Comparison of ENCODE assay signal across 8 mouse cellular contexts in genomic region chr12:73044221-73045045, GRCm38 (mm10). TPM values are rescaled to one million over a fixed set of nuclear protein-coding genes. Genes with fewer than 3 reads are reported as not detected.
DNase-seq lines count a peak whose midpoint lies in the region; ATAC-seq and TF ChIP-seq lines count a peak whose summit lies in the region.

No protein-coding gene starts in this region.

- peaks cover 82% of the 10 kb centered on the region for H3K27me3 ChIP-seq in G1E (ENCODE audit: insufficient read depth, low read length)
- peaks cover 72% of the 10 kb centered on the region for H3K27me3 ChIP-seq in forebrain, embryonic 16.5 days (replicated peaks; ENCODE audit: control insufficient read depth, insufficient read depth, low read length)
- H3K27me3 ChIP-seq in hindbrain, postnatal 0 days (ENCODE audit: insufficient read depth, low read length), result peaks cover 95% of the 10 kb centered on the region

- TF ChIP-seq CTCF in G1E (IDR thresholded peaks at IDR 0.05; ENCODE audit: low read depth, low read length), result no peak
- TF ChIP-seq CTCF in hindbrain, postnatal 0 days (IDR thresholded peaks at IDR 0.05; ENCODE audit: low read depth), result no peak

- peaks cover 17% of the 10 kb centered on the region for H3K9me3 ChIP-seq in G1E (replicated peaks)
- H3K9me3 ChIP-seq in forebrain, embryonic 16.5 days (ENCODE audit: control insufficient read depth, low read length), result no peaks in the 10 kb centered on the region
- no peaks in the 10 kb centered on the region for H3K9me3 ChIP-seq in hindbrain, postnatal 0 days (ENCODE audit: low read length)

- peak; percentile 20 for DNase-seq in kidney, adult 11 months
- DNase-seq in kidney, adult 9 months, result no peak
- DNase-seq in G1E (ENCODE audit: low spot score), result no peak
- no peak for DNase-seq in hindbrain, postnatal 0 days (ENCODE audit: low spot score)
- peak; percentile 44 for DNase-seq in lung, postnatal 14 days
- no peak for DNase-seq in layer of hippocampus, postnatal 25 days (ENCODE audit: extremely low spot score in 1 of 2, low spot score in 1 of 2)
- no peak for DNase-seq in spleen, adult 18-20 months

- no peak for ATAC-seq in G1E (ENCODE audit: extremely low read depth, insufficient number of reproducible peaks, low FRiP score, poor library complexity, severe bottlenecking)
- ATAC-seq in forebrain, embryonic 16.5 days, result peak; percentile 29
- no peak for ATAC-seq in hindbrain, postnatal 0 days

- 1% methylated on average over 52 of the region's 53 CpGs for WGBS in forebrain, embryonic 16.5 days
- WGBS in hindbrain, postnatal 0 days, result under 1% methylated on average over 48 of the region's 53 CpGs

- H3K4me2 ChIP-seq in forebrain, embryonic 16.5 days (ENCODE audit: low read length), result peak overlapping the region; percentile 53
- peak overlapping the region; percentile 56 for H3K4me2 ChIP-seq in hindbrain, postnatal 0 days (ENCODE audit: low read depth, low read length)

- no peaks in the 10 kb centered on the region for H3K36me3 ChIP-seq in G1E (replicated peaks)
- H3K36me3 ChIP-seq in forebrain, embryonic 16.5 days (ENCODE audit: control insufficient read depth, insufficient read depth), result no peaks in the 10 kb centered on the region
- no peaks in the 10 kb centered on the region for H3K36me3 ChIP-seq in hindbrain, postnatal 0 days (ENCODE audit: insufficient read depth, low read length)

- peaks cover 29% of the 10 kb centered on the region for H3K4me1 ChIP-seq in G1E (ENCODE audit: insufficient read depth, low read depth, low read length)
- peaks cover 22% of the 10 kb centered on the region for H3K4me1 ChIP-seq in forebrain, embryonic 16.5 days (replicated peaks; ENCODE audit: control insufficient read depth, insufficient read depth, low read length)
- no peaks in the 10 kb centered on the region for H3K4me1 ChIP-seq in hindbrain, postnatal 0 days (ENCODE audit: insufficient read depth, low read length)

- H3K9ac ChIP-seq in forebrain, embryonic 16.5 days (replicated peaks; ENCODE audit: low read depth, low read length), result no peak overlapping the region
- no peak overlapping the region for H3K9ac ChIP-seq in hindbrain, postnatal 0 days (replicated peaks; ENCODE audit: low read length)

- H3K4me3 ChIP-seq in G1E (ENCODE audit: low read depth, low read length), result peak overlapping the region; percentile 70
- peak overlapping the region; percentile 31 for H3K4me3 ChIP-seq in forebrain, embryonic 16.5 days (replicated peaks; ENCODE audit: low read length)
- peak overlapping the region; percentile 33 for H3K4me3 ChIP-seq in hindbrain, postnatal 0 days (ENCODE audit: low read length)

- no peak overlapping the region for H3K27ac ChIP-seq in forebrain, embryonic 16.5 days (ENCODE audit: low read length)
- H3K27ac ChIP-seq in hindbrain, postnatal 0 days, result no peak overlapping the region

RNA-seq across cellular contexts. Expression of gene Six1, which starts 9.3 kb away (rescaled TPM):
- total RNA-seq in G1E (2014; fragmentation: Nextera tagmentation) (1.9 and 3.8 TPM in 2 replicates), G1E (2017) (2.0 and 2.9 TPM in 2 replicates)
- polyA plus RNA-seq in G1E (2012), result 2.2 and 2.5 TPM in 2 replicates
- polyA plus RNA-seq in forebrain, embryonic 16.5 days (2015; fragmentation: Nextera tagmentation; extraction: Ambion mirVana), result 0.46 and 0.97 TPM in 2 replicates
- 0.22 and 0.47 TPM in 2 replicates for total RNA-seq in hindbrain, postnatal 0 days (2014; rRNA removed)
- polyA plus RNA-seq in hindbrain, postnatal 0 days (2015; fragmentation: Nextera tagmentation; extraction: Ambion mirVana), result 0.54 and 0.68 TPM in 2 replicates
- total RNA-seq in layer of hippocampus, postnatal 25 days (2021), result not detected

Comparison
In these comparisons a context has a peak if more than half of its experiments do, and no peak if none do; other contexts are left out.
1. DNase-seq: peak in kidney, adult 11 months (single experiment) and lung, postnatal 14 days (single experiment); none in kidney, adult 9 months (single experiment), G1E (single experiment), hindbrain, postnatal 0 days (single experiment), layer of hippocampus, postnatal 25 days (0 of 2) and spleen, adult 18-20 months (0 of 2).
2. Peak in every context shown above with its lines, with median percentiles within 50 percentile points of each other: H3K4me3 ChIP-seq.